Mouse (Mus musculus) CD4-positive helper T cell, adult 2 months (primary cell): ENCODE measurements at regions not wholly inside any gene's neighbourhood (a gene's known extent, or its start where the extent isn't known, plus 50 kb on each side); places are given as distances from the start of the nearest gene placed in this dataset.
"Not testable (repeated sequence)": the region's sequence is repeated elsewhere in the genome, so short reads cannot be mapped to it uniquely, and the experiment has no call there.

Source experiments
- DNase-seq: peaks from one replicate; pipeline ENCODE4 v3.0.0-alpha.2; 2012; ENCODE audit warnings: low read depth, missing footprints, low spot score

GRCm38 (mm10) chr3:21935571-21936261 is 140.7 kb upstream of the Tbl1xr1 start:
- peak; percentile 94 for DNase-seq

- no peak for DNase-seq
Observed at GRCm38 (mm10) chr3:21936262-21936603, 140.2 kb upstream of the Tbl1xr1 start.

GRCm38 (mm10) chr3:21936616-21937015 is 139.8 kb upstream of the Tbl1xr1 start:
- DNase-seq = peak; percentile 42

- no peak for DNase-seq
Observed at GRCm38 (mm10) chr3:21937281-21938035, 139.0 kb upstream of the Tbl1xr1 start.

- DNase-seq = no peak
Observed at GRCm38 (mm10) chr3:21938071-21938848, 138.2 kb upstream of the Tbl1xr1 start.

GRCm38 (mm10) chr3:21939738-21940137 is 136.7 kb upstream of the Tbl1xr1 start:
- DNase-seq = peak; percentile 74

GRCm38 (mm10) chr3:21941596-21941995 is 134.9 kb upstream of the Tbl1xr1 start:
- no peak for DNase-seq

GRCm38 (mm10) chr3:21942912-21943311 is 133.5 kb upstream of the Tbl1xr1 start:
- peak; percentile 69 for DNase-seq

GRCm38 (mm10) chr3:21945775-21946174 is 130.7 kb upstream of the Tbl1xr1 start:
- no peak for DNase-seq

GRCm38 (mm10) chr3:21947320-21948073 is 129.0 kb upstream of the Tbl1xr1 start:
- DNase-seq = no peak

- no peak for DNase-seq
Observed at GRCm38 (mm10) chr3:21948074-21948659, 128.3 kb upstream of the Tbl1xr1 start.

GRCm38 (mm10) chr3:21949459-21949858 is 127.0 kb upstream of the Tbl1xr1 start:
- peak; percentile 54 for DNase-seq

GRCm38 (mm10) chr3:21950571-21950970 is 125.9 kb upstream of the Tbl1xr1 start:
- peak; percentile 27 for DNase-seq

GRCm38 (mm10) chr3:21951446-21952285 is 124.8 kb upstream of the Tbl1xr1 start:
- DNase-seq = peak; percentile 55

- peak; percentile 88 for DNase-seq
Observed at GRCm38 (mm10) chr3:21952695-21953415, 123.6 kb upstream of the Tbl1xr1 start.

GRCm38 (mm10) chr3:21953416-21953810 is 123.0 kb upstream of the Tbl1xr1 start:
- peak; percentile 67 for DNase-seq

GRCm38 (mm10) chr3:21955681-21956080 is 120.8 kb upstream of the Tbl1xr1 start:
- peak; percentile 59 for DNase-seq

- not testable (repeated sequence) for DNase-seq
Observed at GRCm38 (mm10) chr3:21957105-21957504, 119.3 kb upstream of the Tbl1xr1 start.

GRCm38 (mm10) chr3:21958595-21959286 is 117.7 kb upstream of the Tbl1xr1 start:
- DNase-seq = no peak
